ENCODE assay signal across 8 mouse cellular contexts in the genomic region with DNA sequence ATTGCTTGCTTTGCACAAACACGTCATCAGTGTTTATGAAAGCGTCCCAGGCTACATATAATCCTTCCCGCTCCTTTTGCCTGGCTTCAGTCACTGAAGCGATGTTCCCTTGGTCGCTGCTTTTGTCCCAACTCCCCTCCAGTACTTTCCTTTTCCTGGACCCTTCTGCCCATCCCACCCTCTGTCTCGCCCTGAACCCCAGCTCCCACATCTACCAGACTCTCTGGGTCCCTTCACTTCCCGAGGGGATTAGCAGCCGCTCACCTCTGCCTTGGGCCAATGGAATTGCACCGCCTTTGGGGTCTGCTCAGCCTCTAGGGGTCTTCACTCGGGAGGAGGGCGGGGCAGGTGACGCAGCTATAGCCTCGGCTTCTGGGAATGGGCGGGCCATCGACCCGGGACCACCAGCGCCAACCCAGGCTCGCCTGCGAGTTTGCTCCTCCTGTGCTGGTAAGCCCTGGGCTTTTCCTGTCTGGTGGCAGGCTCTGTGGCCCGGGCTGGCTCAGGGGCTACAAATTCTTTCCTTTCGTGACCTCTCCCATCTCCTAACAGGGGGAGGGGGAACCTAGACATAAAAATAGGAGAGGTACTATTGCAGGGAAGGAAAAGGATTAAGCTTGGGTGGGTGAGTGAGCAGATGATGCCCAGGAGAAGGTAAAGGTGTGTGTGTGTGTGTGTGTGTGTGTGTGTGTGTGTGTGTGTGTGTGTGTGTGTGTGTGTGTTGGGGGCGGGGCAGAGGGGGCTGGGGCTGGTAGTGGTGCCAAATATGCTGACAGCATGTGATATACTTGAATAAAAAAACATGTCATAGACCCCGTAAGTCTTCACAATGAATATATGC. TPM values are rescaled to one million over a fixed set of nuclear protein-coding genes. Genes with fewer than 3 reads are reported as not detected.
DNase-seq lines count a peak whose midpoint lies in the region; ATAC-seq lines count a peak whose summit lies in the region.

A gene (minus strand): TSS at position 330 of the 841 bp plus-strand sequence.

- WGBS in embryonic facial prominence, embryonic 10.5 days, result 5% methylated on average over 23 of the region's 23 CpGs
- WGBS in lung, embryonic 16.5 days, result 2% methylated on average over 22 of the region's 23 CpGs

- peaks cover 3% of the 10 kb centered on the region; the same call in 1 of the 2 replicates for H3K36me3 ChIP-seq in embryonic facial prominence, embryonic 10.5 days (replicated peaks)
- no peaks in the 10 kb centered on the region; the same call in 1 of the 2 replicates for H3K36me3 ChIP-seq in lung, embryonic 16.5 days (ENCODE audit: control insufficient read depth, insufficient read depth, low read length)

- no peaks in the 10 kb centered on the region for H3K27me3 ChIP-seq in embryonic facial prominence, embryonic 10.5 days (replicated peaks; ENCODE audit: low read depth, poor library complexity, severe bottlenecking)
- H3K27me3 ChIP-seq in lung, embryonic 16.5 days (ENCODE audit: control insufficient read depth, insufficient read depth, low read depth, low read length), result no peaks in the 10 kb centered on the region

- peak within 1 kb of the TSS; percentile 66 for H3K4me3 ChIP-seq in embryonic facial prominence, embryonic 10.5 days
- H3K4me3 ChIP-seq in lung, embryonic 16.5 days (ENCODE audit: low read length), result peak within 1 kb of the TSS; percentile 84

- peak; percentile 89 for ATAC-seq in lung, embryonic 16.5 days (ENCODE audit: low read depth)
- no peak for ATAC-seq in activated CD4-positive, CD25-positive, alpha-beta regulatory T cell, adult 4 months

- peak within 1 kb of the TSS; percentile 73 for H3K4me2 ChIP-seq in lung, embryonic 16.5 days (ENCODE audit: low read depth, low read length)

- no peaks in the 10 kb centered on the region for H3K9me3 ChIP-seq in embryonic facial prominence, embryonic 10.5 days
- H3K9me3 ChIP-seq in lung, embryonic 16.5 days (ENCODE audit: control insufficient read depth, low read length), result no peaks in the 10 kb centered on the region

- peak; percentile 4 for DNase-seq in 3134 (ENCODE audit: extremely low read depth, insufficient read length, low spot score)
- peak; percentile 2 for DNase-seq in adrenal gland, adult 8-10 months
- DNase-seq in embryonic facial prominence, embryonic 10.5 days (ENCODE audit: low spot score), result peak; percentile 92
- DNase-seq in heart, adult 9 months (ENCODE audit: low spot score in 2 of 2), result peak; percentile 13 to 34
- peak; percentile 51 for DNase-seq in kidney, postnatal 14 days
- DNase-seq in ovary, postnatal 36 days (ENCODE audit: low spot score), result peak; percentile 58

- H3K27ac ChIP-seq in embryonic facial prominence, embryonic 10.5 days (replicated peaks), result peak within 1 kb of the TSS; percentile 85
- peak within 1 kb of the TSS; percentile 90 for H3K27ac ChIP-seq in lung, embryonic 16.5 days (ENCODE audit: low read length)

- peaks cover 14% of the 10 kb centered on the region for H3K4me1 ChIP-seq in embryonic facial prominence, embryonic 10.5 days
- no peaks in the 10 kb centered on the region for H3K4me1 ChIP-seq in lung, embryonic 16.5 days (replicated peaks; ENCODE audit: control insufficient read depth, insufficient read depth, low read length)

- peak within 1 kb of the TSS; percentile 82 for H3K9ac ChIP-seq in lung, embryonic 16.5 days (ENCODE audit: low read length)

RNA-seq across cellular contexts. Expression of the gene that starts here (rescaled TPM):
- 1 to 10 TPM; 1.1 to 2.3 (median 2.2) TPM for total RNA-seq in adrenal gland, adult 8-10 months (2022)
- polyA plus RNA-seq in embryonic facial prominence, embryonic 10.5 days (2016; fragmentation: Nextera tagmentation; extraction: Ambion mirVana), result 4.6 and 5.7 TPM in 2 replicates
- 6.5 and 9.6 TPM in 2 replicates for polyA plus RNA-seq in lung, embryonic 16.5 days (2015; fragmentation: Nextera tagmentation; extraction: Ambion mirVana)
- not detected for polyA plus RNA-seq in activated CD4-positive, CD25-positive, alpha-beta regulatory T cell, adult 4 months (2017; shearing (Covaris generic))

Comparison
In these comparisons a context has a peak if more than half of its experiments do, and no peak if none do; other contexts are left out.
1. DNase-seq: peak in every context shown above with its lines; median percentile 92 in embryonic facial prominence, embryonic 10.5 days; 58 in ovary, postnatal 36 days; 51 in kidney, postnatal 14 days; 24 in heart, adult 9 months; 4 in 3134; 2 in adrenal gland, adult 8-10 months.